Mouse (Mus musculus) neutrophil, adult 5-6 weeks (primary cell): ENCODE data around the gene Ap3b2. TPM values are rescaled to one million over a fixed set of nuclear protein-coding genes. Genes with fewer than 3 reads are reported as not detected.

Experiments
- ATAC-seq: fragments of 151-379, 151-347 bp; 2 replicates; pipeline ENCODE4 v1.8.0; 2017; ENCODE audit warnings: mild to moderate bottlenecking, moderate TSS enrichment; ENCODE audit not compliant: insufficient number of reproducible peaks, poor library complexity, low FRiP score, severe bottlenecking; ENCODE audit errors: extremely low read depth
- total RNA-seq: library from RNA; stranded (forward); fragments of 200-1000 nt; gene quantifications from 2 replicates; pipeline ENCODE4 v1.2.3, GENCODE M21; 2017

Ap3b2 gene
- not detected in 2 replicates for total RNA-seq

DNA sequence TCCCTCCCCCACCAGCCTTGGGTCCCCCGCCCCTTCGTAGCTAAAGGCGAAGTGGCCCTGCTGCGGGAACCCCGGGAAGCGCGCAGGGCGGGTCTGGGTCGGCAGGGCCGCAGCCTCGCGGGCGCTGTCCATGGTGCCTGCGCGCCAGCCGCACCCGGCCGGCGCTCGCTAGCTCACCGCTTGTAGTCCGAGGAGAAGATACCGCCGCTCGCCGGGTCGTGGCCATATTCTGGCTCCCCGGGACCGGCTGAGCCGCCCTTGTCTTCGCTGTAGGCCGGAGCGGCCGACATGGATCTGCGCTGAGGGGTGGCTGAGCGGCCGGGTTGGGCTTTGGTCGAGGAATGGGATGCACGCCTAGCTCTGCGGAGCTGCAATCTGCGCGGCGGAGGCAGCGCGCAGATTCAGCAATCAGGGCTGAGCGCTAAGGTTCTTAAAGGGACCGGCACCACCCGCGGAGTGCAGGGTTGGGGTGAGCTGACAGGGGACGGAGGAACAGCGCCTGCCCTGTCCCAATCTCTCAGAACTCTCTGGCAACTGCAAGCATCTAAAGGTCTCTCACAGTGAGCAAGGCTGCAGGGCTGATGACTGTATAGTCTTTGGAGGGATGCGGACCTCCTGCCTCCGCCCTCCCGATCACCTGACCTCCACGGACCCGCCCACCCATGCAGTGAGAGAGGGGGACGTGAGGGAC lies at the start of gene Ap3b2:
Ap3b2 (minus strand) TSS at position 595 of the 691 bp plus-strand sequence.
- ATAC-seq = no peak

DNA sequence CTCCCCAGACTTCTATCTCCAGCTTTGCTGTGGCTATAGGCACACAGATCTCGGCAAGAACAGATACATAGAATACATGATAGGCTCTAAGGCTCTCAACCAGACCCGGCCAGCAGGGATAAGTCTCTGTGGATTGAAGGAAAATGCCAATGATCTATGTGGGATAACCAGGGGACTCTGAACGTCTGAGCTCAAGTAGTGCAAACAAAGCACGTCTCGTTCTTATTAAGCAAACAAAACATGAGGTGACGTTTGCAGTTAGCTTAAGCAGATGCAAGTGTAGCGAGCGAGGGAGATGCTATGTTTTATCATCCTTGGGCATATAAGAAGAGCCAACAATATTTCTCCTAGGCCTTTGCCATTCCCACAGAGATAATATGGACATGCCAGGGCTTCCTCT lies 49.2 kb upstream of the Ap3b2 start:
- ATAC-seq = no peak

DNA sequence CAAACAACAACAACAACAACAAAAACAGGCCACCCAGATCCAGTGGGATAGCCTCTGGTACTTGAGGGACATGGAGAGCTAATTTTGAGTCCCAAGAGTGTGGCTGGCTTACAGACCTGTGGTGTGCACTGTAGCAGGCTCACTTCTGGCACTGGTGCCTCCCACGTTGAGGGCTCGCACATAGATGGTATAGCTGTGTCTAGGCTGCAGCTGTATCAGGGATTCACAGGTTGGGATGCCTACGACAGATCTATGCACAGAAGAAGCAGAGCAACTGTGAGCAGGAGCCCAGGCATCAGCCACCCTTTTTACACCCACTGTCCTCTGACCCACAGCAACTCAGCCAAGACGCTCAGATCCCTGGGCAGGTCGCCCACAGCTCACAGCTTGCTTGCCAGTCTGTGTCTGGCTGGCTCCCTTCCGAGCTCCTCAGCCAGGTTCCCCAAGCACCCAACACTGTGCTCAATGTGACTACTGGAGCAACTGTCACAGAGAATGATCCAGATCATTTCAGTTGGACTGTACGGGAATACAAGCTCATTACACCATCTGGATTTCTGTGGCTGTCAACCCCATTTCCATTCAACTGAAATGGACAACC lies 48.3 kb upstream of the Ap3b2 start:
- ATAC-seq = no peak

DNA sequence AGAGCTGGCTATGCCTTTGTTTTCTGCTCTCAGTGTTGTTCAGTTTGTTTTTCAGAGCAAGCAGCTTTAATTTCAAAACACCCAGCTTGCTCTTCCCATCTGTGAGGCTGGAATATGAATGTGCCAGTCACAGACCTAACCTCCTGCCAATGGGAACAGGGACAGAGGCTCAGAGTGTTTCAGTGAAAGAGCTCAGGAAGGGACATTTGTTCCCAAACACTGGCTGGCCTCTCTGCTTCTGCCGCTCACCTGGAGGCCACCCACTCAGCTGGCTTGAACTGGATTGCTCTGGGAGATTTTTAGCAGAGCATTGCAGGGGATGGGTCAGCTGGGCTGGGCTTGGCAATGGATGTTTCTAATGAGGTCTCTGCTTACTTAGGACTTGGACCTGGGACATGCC lies 47.3 kb upstream of the Ap3b2 start:
- ATAC-seq = no peak

DNA sequence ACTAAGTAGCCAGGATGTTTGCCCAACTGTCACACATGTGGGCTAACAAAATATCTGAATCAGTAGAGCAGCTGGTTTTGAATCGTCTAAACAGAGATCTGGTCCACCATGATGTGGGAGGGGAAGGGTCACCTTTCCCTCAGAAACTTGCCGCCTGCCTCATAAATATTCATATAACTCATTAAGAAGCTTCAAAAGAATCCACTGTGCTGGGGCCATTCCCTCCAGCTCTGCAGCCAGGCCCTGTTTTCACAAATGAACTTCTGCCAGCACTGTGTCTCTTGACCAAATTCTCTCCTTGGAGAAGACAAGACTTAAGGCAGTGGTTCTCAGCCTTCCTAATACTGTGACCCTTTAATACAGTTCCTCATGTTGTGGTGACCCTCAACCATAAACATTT lies 45.8 kb upstream of the Ap3b2 start:
- no peak for ATAC-seq

DNA sequence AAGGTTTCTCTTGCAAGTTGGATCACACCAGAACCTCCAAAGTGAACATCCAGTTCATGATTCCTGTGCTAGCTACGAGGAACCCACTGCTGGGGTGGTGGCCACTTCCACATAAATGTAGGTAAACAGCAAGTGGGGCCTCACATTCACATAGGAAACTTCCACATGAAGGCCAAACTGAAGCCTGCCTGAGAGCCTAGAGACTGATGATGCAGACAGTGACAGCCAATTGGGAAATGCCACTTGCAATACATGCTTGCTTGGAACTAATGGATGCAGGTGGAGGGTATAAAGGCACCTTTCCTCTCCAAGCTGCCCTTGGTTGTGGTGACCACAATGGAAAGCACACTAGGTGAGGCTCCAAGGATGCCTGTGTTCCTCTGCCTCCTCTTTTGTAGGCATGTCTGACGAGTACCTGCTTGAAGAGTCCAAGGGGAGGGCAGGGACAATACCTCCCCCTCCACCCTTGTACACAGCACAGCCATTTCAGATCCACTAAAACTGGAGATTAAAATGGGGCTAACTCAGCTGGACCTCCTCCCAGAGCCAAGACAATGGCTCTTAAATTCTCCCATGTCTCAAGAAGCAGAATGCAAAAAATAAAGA lies 44.4 kb upstream of the Ap3b2 start:
- ATAC-seq = no peak

DNA sequence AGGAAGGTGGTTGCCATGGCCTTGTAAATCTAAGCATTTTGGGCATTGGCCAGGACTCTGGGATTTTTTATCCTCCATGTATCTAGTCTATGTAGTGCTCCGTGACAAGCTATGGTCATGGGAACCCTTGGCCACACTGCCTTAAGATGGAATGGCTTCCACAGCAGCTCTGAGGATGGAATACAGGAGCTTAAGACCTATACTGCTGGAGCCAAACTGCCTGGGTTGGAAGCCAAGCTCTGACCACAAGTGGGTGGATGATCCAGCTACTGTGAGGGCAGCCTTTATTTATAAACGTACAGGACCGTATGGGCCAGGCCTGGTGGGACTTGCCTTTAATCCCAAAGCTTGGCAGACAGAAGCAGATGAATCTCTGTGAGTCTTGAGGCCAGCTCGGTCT lies 42.8 kb upstream of the Ap3b2 start:
- no peak for ATAC-seq

DNA sequence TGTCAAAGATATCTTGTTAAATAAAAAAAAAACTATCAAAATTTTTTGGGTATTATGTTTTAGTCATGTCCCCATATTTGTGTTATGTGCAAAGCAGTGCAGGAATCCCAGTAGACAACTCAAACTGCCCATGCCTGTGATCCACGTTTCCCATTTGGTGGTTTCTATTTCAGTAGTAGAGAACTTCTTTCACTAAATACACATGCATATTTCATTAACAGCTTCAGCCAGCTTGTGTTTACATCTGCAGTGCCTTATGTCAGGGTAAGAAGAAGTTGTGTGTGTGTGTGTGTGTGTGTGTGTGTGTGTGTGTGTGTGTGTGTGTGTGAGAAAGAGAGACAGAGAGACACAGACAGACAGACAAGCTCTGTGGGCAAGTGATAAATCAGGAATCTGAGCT lies 37.7 kb upstream of the Ap3b2 start:
- no peak for ATAC-seq

DNA sequence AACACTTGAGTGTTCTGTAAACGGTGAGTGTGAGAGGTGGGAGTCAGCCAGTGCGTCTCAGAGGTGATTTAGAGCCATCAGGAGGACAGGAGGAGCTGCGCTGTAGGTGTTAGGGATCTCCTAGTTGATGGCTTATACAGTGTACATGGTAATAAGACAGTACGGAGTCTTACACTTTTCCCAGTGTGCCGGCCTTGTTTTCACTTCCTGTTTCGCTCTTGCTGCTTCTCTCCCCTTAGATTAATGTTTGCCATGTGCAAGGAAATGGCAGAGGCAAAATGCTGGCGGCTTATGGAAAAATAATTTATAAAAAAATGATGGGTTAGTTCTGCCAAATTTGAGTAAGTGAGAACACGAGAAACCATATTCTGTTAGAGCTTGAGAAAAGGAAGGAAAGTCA lies 35.2 kb upstream of the Ap3b2 start:
- ATAC-seq = no peak

DNA sequence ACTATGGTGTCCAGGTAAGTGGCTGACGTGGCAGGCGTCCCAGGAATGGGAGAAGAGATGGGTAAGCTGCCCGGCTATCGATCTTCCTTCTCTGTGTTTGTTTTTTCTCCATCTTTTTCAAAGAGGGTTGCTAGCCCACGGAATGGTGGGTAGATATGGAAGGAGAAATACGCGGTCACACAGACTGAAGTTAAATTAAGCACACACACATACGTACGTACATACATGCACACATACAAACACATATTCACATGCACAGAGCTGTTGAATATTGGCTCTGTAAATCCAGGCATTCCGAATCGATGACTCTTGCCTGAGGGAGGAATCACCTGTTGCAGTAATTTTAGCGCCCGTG lies 29.9 kb upstream of the Ap3b2 start:
- ATAC-seq = no peak

DNA sequence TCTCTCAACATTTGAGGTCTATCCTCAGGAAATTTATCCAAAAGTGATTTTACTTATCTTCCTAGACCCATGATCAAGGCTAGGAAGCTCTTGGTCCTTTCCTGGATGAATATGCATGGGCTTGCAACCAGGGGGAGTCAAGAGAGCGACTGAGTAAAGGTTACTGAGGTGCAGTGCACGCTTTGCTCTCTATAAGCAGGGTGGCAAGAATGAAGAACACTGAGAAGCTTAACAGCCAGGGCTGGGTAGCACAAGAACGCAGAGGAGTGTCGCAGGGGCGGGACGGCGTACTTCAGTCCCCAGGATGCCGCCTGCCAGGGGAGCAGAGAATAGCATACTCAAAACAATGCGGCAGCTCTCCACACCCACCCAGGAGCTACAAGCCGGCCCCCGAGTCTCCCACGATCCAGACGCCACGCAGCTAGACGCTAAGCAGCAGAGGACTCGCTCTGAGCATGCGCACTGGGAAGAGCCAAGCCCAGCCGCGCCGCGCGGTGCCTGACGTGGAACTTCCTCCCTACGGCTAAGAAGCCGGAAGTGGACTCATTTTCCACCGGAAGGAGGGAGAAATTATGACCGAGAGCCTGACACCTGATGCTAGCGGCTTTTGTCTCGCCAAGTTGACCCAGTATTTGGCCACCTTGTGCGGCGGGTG lies 29.4 kb upstream of the Ap3b2 start:
- peak; percentile 94 for ATAC-seq

DNA sequence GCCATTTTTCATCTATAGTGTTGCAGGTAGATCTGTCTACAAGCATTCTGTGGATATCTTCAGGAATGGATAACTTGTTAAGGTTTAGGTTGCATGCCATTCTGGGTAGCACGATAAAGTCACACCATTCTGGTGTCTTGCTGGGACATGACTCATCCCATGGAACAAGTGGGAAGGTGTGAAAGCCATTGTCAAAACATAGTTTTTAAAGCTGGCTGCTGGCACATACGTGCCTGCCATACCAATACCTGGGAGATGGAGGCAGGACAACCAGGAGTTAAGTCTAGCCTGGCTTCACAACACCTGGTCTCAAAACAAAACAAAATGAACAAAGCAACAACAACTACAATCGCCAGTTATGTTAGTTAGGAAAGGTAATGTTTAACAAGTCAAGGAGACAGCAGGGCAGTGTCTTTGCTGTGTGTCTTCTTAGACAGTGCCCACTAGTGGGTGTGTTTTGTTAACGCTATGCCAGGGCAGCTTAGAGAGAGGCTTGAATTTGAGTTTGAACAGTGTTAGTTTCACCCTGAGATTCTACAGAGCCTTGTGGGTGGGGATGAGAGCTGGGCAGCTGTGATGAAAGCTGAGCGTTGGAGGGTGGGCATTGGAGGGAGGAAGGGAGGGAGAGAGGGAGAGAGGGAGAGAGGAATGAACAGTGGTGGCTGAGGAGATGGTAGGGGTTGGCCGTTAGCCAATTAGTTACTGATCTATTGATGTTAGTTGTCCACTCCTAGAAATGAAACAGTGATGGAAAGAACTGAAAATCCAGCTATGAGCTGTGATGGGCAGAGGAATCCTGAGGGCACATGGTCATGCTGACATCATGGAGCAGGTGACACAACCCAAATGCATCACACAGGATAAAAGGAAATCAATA lies 22.7 kb upstream of the Ap3b2 start:
- no peak for ATAC-seq

DNA sequence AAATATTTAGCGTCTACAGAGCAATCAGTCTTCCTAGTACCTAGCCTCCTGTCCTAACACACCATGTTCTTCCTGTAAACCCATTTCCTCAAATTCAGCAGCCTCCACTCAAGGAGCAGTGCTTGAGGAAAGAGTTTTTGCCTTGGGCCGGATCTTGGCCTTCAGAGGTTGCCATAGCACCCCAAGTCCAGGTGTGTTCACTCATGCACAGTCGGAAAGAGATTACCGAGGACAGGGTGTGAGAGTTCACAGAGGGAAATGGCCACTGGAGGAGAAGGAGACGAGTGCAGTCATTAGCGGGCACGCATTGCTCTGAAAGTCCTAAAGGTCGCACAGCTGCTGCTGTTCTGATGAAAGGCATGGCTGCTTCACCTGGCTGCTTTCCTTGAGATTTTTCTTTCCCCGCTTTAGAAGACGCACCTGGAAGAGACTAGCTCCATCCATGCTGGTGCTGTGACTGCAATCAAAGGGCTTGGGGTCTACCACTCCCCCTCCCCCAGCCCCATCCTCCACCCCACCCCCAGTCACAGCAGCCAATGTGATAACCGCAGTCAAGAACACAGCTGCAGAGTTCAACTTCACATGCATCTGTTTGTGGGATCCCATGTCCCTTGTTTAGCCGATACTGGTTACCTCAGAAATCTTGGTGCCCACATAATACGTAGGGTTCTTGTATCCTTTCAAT lies 21.3 kb upstream of the Ap3b2 start:
- no peak for ATAC-seq

DNA sequence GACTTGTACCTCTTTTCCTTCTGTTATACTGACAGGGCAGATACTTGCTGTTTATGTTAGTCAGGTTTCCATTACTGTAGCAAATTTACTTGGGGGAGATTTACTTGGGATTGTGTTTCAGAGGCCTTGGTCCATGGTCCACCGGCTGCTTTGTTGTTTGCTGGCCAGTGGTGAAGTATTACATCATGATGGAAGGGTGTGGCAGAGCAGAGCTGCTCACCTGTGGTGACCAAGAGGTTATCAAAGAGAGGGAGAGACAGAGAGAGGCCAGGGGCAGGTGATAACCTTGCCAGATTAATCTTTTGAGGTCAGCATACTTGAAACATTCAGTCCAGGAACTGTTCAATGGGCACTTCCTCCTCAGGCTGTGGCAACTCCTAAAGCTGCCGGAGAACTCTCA lies 7.3 kb upstream of the Ap3b2 start:
- no peak for ATAC-seq

DNA sequence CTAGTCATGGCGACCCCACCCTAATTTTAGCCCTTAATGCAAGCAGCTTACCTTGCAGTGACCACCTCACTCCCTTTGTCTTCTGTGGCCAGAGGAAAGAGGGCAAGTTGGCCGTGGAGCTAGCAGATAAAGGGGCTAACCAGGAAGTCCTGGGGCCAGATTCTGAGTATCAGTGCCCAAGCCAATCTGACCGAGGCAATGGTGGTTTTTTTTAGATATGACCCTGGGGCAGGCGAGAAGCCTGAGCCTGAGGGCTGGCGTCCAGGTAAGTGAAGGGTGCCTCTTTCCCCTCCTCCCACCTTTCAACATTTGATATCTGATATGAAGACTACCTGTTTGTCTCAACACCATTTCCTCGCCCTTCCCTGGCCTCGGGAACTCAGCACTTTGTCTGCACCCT lies 4.5 kb upstream of the Ap3b2 start, which contains the start of gene BC048679:
BC048679 (minus strand) TSS at position 101 of the 400 bp plus-strand sequence.
- no peak for ATAC-seq

DNA sequence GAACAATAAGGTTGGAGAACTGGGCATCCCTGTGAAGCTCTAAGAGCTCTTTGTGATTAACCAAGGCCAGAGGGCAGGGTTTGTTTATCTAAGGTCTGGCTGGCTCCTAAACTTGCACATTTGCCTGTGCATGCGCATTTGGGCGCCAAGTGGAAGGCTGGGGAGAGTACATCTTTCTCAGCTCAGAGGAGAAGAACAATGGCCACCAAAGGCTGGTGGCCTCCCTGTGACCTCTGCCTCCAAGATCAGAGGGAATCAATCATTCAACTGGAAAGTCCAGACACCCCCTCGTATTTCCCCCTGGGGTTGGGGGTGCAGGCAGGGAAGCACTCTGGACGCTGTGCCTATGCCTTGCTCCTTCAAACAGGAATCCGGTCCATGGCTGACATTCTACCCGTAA lies 3.4 kb upstream of the Ap3b2 start:
- ATAC-seq = no peak

DNA sequence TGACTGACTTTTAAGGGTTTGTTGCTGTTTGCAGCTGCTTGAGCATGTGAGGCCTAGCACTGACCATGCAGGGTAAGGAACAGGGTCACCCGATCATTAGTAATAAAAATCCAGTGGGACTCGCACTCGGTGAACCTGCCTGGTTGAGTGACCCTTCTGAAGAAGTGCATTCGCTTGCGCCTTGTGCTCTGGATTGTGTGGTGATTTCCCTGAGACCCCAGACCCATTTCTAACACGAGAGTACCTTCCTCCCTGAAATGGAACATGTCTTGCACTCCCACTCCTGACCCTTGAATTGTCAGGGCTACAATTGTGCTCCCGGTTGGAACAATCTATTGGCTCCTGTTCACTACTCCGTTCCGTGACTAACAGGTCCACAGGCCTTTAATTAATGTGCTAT lies 1.1 kb downstream of the Ap3b2 start:
- no peak for ATAC-seq

DNA sequence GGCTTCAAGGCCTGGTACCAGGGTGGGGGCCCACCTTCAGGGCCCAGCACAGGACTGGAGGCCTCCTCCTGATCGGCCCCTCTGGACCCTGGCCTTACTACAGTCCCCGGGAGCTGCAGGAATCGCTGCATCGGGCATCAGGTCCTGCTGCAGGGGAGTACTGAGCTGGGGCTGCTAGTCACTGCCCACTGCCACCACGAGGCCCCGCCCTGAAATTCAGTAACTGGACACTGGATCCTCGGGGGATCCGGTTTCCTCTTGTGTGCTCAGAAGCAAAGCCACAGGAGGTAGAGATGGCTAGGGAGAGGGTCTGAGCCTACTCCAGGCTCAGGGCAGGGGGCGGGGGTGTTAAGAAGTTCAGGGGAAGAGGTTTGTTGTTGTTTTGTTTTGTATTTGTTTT lies 4.1 kb downstream of the Ap3b2 start:
- no peak for ATAC-seq

DNA sequence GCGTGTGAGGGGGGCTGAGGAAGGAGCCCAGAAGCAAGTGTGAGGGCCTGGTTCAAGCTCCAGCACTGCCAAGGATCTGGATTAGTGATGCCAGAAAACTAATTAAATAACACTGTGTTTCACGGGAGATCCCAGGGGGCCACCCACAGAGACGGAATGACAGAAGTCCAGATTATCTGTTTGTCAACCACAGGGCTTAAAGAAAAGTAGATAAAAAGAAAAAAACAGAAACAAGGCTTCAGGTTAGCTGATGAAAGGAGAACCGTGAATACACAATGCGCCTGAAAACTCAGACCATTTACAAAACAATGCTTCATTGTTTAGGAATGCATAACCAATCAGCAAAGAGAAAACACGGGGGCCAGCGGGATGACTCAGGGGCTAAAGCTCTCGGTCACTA lies 12.9 kb downstream of the Ap3b2 start:
- no peak for ATAC-seq
